Mouse (Mus musculus) spleen, adult 2 months (tissue): ENCODE measurements around the gene Secisbp2l.

Experiments
- CTCF ChIP-seq: fragments of 200-500 bp; IDR thresholded peaks from 2 replicates; pipeline ENCODE4 v1.5.1; 2011; ENCODE audit warnings: mild to moderate bottlenecking, inconsistent platforms; ENCODE audit not compliant: insufficient read depth, insufficient read length, insufficient replicate concordance; ENCODE audit errors: extremely low read depth
- POLR2A ChIP-seq: fragments of 200-500 bp; IDR thresholded peaks from 2 replicates; pipeline ENCODE4 v1.6.1; 2011; ENCODE audit warnings: low read depth, low read length, inconsistent platforms

GRCm38 (mm10) chr2:125781978-125782718 is 522 bp downstream of the Secisbp2l start:
- TF ChIP-seq CTCF (no peak), POLR2A (no peak; the same call in 1 of the 2 replicates)
